Mouse (Mus musculus) spleen, adult 2 months (tissue): ENCODE measurements around the gene Dgka. TPM values are rescaled to one million over a fixed set of nuclear protein-coding genes. Genes with fewer than 3 reads are reported as not detected.
A peak's percentile ranks its signal among the peaks of the same experiment; 100 is the strongest.
"Not testable (repeated sequence)": the region's sequence is repeated elsewhere in the genome, so short reads cannot be mapped to it uniquely, and the experiment has no call there.

Experiments used
- DNase-seq, 2 experiments: peaks; one replicate each; pipeline versions ENCODE4 v3.0.0 to v3.0.0-alpha.2; 2012 to 2021; ENCODE audit warnings: low spot score in 2 of 2, low read depth in 1 of 2
- H3K27ac ChIP-seq: fragments of 200-500 bp; 2 replicates; pipeline ENCODE4 v1.5.1; 2012; ENCODE audit warnings: low read length, inconsistent platforms; ENCODE audit not compliant: insufficient read depth
- H3K27me3 ChIP-seq: fragments of 200-500 bp; 2 replicates; pipeline ENCODE4 v1.6.1; 2012; ENCODE audit warnings: mild to moderate bottlenecking, moderate library complexity, low read length, inconsistent platforms; ENCODE audit not compliant: control insufficient read depth, insufficient read depth
- H3K36me3 ChIP-seq: fragments of 200-500 bp; 2 replicates; pipeline ENCODE4 v1.6.1; 2012; ENCODE audit warnings: mild to moderate bottlenecking, low read length, inconsistent platforms; ENCODE audit not compliant: control insufficient read depth, insufficient read depth
- H3K4me1 ChIP-seq: fragments of 200-500 bp; 2 replicates; pipeline ENCODE4 v1.6.1; 2011; ENCODE audit warnings: inconsistent platforms; ENCODE audit not compliant: control insufficient read depth, insufficient read depth, insufficient read length
- H3K4me3 ChIP-seq: fragments of 200-500 bp; 2 replicates; pipeline ENCODE4 v1.5.1; 2011; ENCODE audit warnings: mild to moderate bottlenecking, inconsistent platforms; ENCODE audit not compliant: insufficient read depth, insufficient read length; ENCODE audit errors: extremely low read depth
- CTCF ChIP-seq: fragments of 200-500 bp; IDR thresholded peaks from 2 replicates; pipeline ENCODE4 v1.5.1; 2011; ENCODE audit warnings: mild to moderate bottlenecking, inconsistent platforms; ENCODE audit not compliant: insufficient read depth, insufficient read length, insufficient replicate concordance; ENCODE audit errors: extremely low read depth
- POLR2A ChIP-seq: fragments of 200-500 bp; IDR thresholded peaks from 2 replicates; pipeline ENCODE4 v1.6.1; 2011; ENCODE audit warnings: low read depth, low read length, inconsistent platforms
- WGBS: fragments of 180-500 bp; shearing (Covaris S2); methylation state at CpG from one replicate; pipeline ENCODE4 v1.1.7; 2018; 5-methylcytosine and 5-hydroxymethylcytosine counted together
- polyA plus RNA-seq: library from polyadenylated mRNA; depleted of rRNA; stranded (reverse); fragments of >200 nt; gene quantifications from 2 replicates; pipeline ENCODE4 v1.2.3, GENCODE M21; 2012

Dgka gene
- polyA plus RNA-seq, 1 experiment, result 126 TPM

DNA sequence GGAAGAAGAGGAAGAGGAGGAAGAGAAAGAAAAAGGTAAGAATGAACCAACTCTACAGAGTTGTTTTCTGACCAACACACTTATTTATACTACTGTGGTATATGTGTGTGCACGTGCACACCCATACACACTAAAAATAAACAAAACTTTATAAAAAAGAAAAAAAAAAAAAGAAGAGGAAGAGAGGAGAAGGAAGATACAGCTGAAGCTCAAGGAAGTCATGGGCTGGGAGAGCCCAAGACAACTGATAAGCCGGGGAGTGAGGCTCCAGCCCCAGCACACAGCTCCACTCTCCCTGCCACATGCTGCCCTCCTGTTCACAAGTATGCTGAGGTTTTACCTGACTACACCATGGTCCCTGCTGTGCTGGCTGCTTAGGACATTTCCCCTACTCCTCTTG, 4.4 kb downstream of the Dgka start:
- TF ChIP-seq CTCF, result no peak
- TF ChIP-seq POLR2A, result no peak
- Histone ChIP-seq H3K27me3 (no peaks in the 10 kb centered on the region), H3K27ac (no peak overlapping the region), H3K4me3 (no peak overlapping the region), H3K36me3 (peaks cover 22% of the 10 kb centered on the region), H3K4me1 (peaks cover 2% of the 10 kb centered on the region; the same call in 1 of the 2 replicates)
- 52% methylated on average over 2 of the region's 2 CpGs for WGBS
- no peak for DNase-seq

DNA sequence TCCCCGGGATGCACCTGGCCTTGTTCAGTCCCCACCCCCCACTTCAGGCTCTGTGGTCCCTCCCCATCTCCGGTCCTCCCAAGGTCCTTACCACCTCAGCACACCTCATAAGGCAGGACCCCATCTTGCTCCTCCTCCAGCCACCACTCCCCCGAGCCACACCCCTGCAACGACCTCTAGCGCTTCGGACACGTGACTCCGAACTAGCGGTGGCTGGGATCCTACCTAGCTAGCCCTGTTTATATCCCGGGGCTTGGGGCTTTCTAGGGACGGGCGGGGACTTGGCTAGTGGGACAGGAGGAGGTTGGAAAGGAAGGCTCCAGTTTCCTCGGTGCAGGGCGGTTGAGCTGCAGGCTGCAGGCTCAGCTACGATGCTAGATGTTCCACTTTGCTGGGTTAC, 7.2 kb downstream of the Dgka start:
- H3K27ac ChIP-seq, result no peak overlapping the region
- WGBS, result 67% methylated on average over 15 of the region's 15 CpGs
- H3K27me3 ChIP-seq, result no peaks in the 10 kb centered on the region
- no peak for TF ChIP-seq CTCF
- no peak for TF ChIP-seq POLR2A
- peaks cover 38% of the 10 kb centered on the region for H3K36me3 ChIP-seq
- peaks cover 2% of the 10 kb centered on the region; the same call in 1 of the 2 replicates for H3K4me1 ChIP-seq
- DNase-seq, result no peak
- no peak overlapping the region for H3K4me3 ChIP-seq

GRCm38 (mm10) chr10:128731992-128732391, 12.7 kb downstream of the Dgka start:
- Histone ChIP-seq H3K36me3 (peaks cover 59% of the 10 kb centered on the region), H3K27ac (no peak overlapping the region), H3K4me1 (peaks cover 2% of the 10 kb centered on the region; the same call in 1 of the 2 replicates), H3K27me3 (no peaks in the 10 kb centered on the region), H3K4me3 (no peak overlapping the region)
- DNase-seq, result no peak
- TF ChIP-seq CTCF, result no peak

DNA sequence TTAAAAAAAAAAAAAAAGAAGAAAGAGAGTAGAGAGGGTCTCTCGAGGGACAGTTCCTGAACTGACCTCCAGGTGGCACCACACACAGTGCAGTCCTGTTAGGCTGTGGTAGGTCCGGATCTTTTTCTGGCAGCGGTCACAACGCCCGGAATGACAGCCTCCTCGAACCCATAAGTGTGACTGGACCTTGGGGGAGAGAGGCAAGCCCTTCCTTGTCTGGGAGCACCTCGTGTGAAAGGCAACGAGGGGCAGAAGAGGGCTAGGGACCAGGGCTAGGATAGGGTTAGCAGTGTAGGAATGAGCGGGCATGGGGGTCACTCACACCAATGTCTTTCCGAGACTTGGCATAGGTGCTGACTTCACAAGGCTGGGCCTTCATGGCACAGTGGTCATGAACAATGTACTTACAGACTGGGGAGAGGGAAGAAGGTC, 13.6 kb downstream of the Dgka start:
- TF ChIP-seq CTCF, result peak; percentile 81; the same call in 1 of the 2 replicates
- TF ChIP-seq POLR2A, result no peak
- no peak overlapping the region for H3K4me3 ChIP-seq
- H3K27ac ChIP-seq, result no peak overlapping the region
- H3K27me3 ChIP-seq, result no peaks in the 10 kb centered on the region
- H3K4me1 ChIP-seq, result peaks cover 2% of the 10 kb centered on the region; the same call in 1 of the 2 replicates
- WGBS, result 26% methylated on average over 10 of the region's 10 CpGs
- peaks cover 52% of the 10 kb centered on the region for H3K36me3 ChIP-seq
- DNase-seq, result peak in 1 of 2 experiments; percentile 72

GRCm38 (mm10) chr10:128728059-128728458, 16.6 kb downstream of the Dgka start:
- Histone ChIP-seq H3K36me3 (peaks cover 40% of the 10 kb centered on the region), H3K4me3 (no peak overlapping the region), H3K27ac (no peak overlapping the region), H3K27me3 (no peaks in the 10 kb centered on the region), H3K4me1 (peaks cover 2% of the 10 kb centered on the region; the same call in 1 of the 2 replicates)
- DNase-seq, result no peak
- no peak for TF ChIP-seq POLR2A
- no peak for TF ChIP-seq CTCF
- WGBS, result 85% methylated on average over 5 of the region's 5 CpGs

- not testable (repeated sequence) for DNase-seq, H3K27ac ChIP-seq, H3K4me3 ChIP-seq, H3K27me3 ChIP-seq, H3K4me1 ChIP-seq
- H3K36me3 ChIP-seq, result peaks cover 50% of the 10 kb centered on the region
- WGBS, result 71% methylated on average over 4 of the region's 4 CpGs
Observed at GRCm38 (mm10) chr10:128725466-128725865, 19.2 kb downstream of the Dgka start.

DNA sequence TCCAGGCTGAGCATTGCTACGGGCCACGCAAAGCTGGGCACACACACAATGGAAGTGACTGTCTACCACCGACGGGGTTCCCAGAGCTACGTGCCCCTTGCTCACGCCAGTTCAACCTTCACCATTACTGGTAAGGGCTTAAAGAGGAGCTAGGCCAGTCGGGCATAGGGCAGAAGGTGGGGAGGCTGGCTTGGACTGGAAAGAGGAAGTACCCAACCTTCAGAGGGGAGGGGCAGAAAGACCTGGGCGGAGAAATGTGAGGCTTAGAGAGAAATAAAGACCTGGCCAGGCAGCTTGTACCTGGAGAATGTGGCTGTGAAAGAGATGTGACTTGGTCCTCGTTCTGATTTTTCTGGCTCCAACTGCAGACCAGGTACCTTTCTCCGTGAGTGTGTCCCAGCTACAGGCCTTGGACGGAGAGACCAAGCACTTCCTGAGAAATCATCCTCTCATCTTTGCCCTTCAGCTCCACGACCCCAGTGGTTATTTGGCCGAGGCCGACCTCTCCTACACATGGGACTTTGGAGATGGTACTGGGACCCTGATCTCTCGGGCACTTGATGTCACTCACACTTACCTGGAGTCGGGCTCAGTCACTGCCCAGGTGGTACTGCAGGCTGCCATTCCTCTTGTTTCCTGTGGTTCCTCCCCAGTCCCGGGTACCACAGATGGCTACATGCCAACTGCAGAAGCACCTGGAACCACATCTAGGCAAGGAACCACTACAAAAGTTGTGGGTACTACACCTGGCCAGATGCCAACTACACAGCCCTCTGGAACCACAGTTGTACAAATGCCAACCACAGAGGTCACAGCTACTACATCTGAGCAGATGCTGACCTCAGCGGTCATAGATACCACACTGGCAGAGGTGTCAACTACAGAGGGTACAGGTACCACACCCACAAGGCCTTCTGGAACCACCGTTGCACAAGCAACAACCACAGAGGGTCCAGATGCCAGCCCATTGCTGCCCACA, 28.8 kb downstream of the Dgka start:
- TF ChIP-seq CTCF (no peak), POLR2A (no peak)
- Histone ChIP-seq H3K27ac (no peak overlapping the region), H3K36me3 (peaks cover 19% of the 10 kb centered on the region), H3K27me3 (no peaks in the 10 kb centered on the region), H3K4me3 (no peak overlapping the region), H3K4me1 (peaks cover 9% of the 10 kb centered on the region; the same call in 1 of the 2 replicates)
- peak; percentile 65 to 67 for DNase-seq
- WGBS, result 35% methylated on average over 19 of the region's 19 CpGs

- not testable (repeated sequence) for H3K36me3 ChIP-seq, H3K4me3 ChIP-seq, H3K4me1 ChIP-seq, DNase-seq, H3K27ac ChIP-seq, H3K27me3 ChIP-seq
- 93% methylated on average over 7 of the region's 7 CpGs for WGBS
Observed at GRCm38 (mm10) chr10:128711318-128711717, 33.3 kb downstream of the Dgka start.
